Mouse (Mus musculus) MEL (cell line): ENCODE results near the gene Cobl. TPM values are rescaled to one million over a fixed set of nuclear protein-coding genes. Genes with fewer than 3 reads are reported as not detected.

Experiments used
- DNase-seq: peaks from one replicate; pipeline ENCODE4 v3.0.0; 2011; ENCODE audit warnings: low read depth, low spot score
- H3K27ac ChIP-seq: 2 replicates; pipeline ENCODE4 v1.5.1; 2012; ENCODE audit warnings: low read depth, mild to moderate bottlenecking, control low read depth, low read length, moderate library complexity; ENCODE audit not compliant: control insufficient read depth
- H3K27me3 ChIP-seq, 2 experiments: fragments of 150-350 bp in 1 of 2; sonication (generic) in 1 of 2; 2 replicates each; pipeline ENCODE4 v1.6.1; 2012; ENCODE audit warnings: low read length in 2 of 2, mild to moderate bottlenecking in 2 of 2, improper control_type of control experiment in 1 of 2, moderate library complexity in 1 of 2; ENCODE audit not compliant: insufficient read depth in 2 of 2, control insufficient read depth in 1 of 2
- H3K36me3 ChIP-seq, 2 experiments: 2 replicates each; pipeline ENCODE4 v1.6.1; 2012 to 2014; ENCODE audit warnings: low read length in 2 of 2, improper control_type of control experiment in 1 of 2, inconsistent platforms in 1 of 2, mild to moderate bottlenecking in 1 of 2; ENCODE audit not compliant: insufficient read depth in 2 of 2, control insufficient read depth in 1 of 2
- H3K4me1 ChIP-seq, 2 experiments: fragments of 150-350 bp in 1 of 2; sonication (generic) in 1 of 2; 2 replicates each; pipeline ENCODE4 v1.6.1; 2012; ENCODE audit warnings: low read length in 2 of 2, improper control_type of control experiment in 1 of 2, mild to moderate bottlenecking in 1 of 2; ENCODE audit not compliant: insufficient read depth in 2 of 2, control insufficient read depth in 1 of 2
- H3K4me3 ChIP-seq, 2 experiments: fragments of 150-350 bp in 1 of 2; sonication (generic) in 1 of 2; 2 replicates each; pipeline ENCODE4 v1.5.1; 2012; ENCODE audit warnings: low read depth in 2 of 2, low read length in 2 of 2, mild to moderate bottlenecking in 2 of 2, moderate library complexity in 2 of 2, control low read depth in 1 of 2, improper control_type of control experiment in 1 of 2; ENCODE audit not compliant: control insufficient read depth in 1 of 2, insufficient read depth in 1 of 2
- H3K79me2 ChIP-seq: 2 replicates; pipeline ENCODE4 v1.6.1; 2012; ENCODE audit warnings: mild to moderate bottlenecking, low read length, moderate library complexity; ENCODE audit not compliant: control insufficient read depth, poor library complexity, insufficient read depth
- H3K9ac ChIP-seq: 2 replicates; pipeline ENCODE4 v1.6.1; 2012; ENCODE audit warnings: low read depth, mild to moderate bottlenecking, control low read depth, low read length, moderate library complexity; ENCODE audit not compliant: control insufficient read depth, poor library complexity, severe bottlenecking
- H3K9me3 ChIP-seq: fragments of 150-350 bp; sonication (generic); replicated peaks from 2 replicates; pipeline ENCODE4 v1.6.1; 2012; ENCODE audit warnings: mild to moderate bottlenecking, low read length, improper control_type of control experiment, moderate library complexity; ENCODE audit not compliant: insufficient read depth
- CHD1 ChIP-seq: IDR thresholded peaks from 2 replicates; pipeline ENCODE4 v1.6.1; 2012; ENCODE audit warnings: low read depth, mild to moderate bottlenecking, inconsistent platforms, low read length, improper control_type of control experiment
- CHD2 ChIP-seq: IDR thresholded peaks from 2 replicates; pipeline ENCODE4 v1.6.1; 2011; ENCODE audit warnings: low read length, improper control_type of control experiment
- CTCF ChIP-seq, 3 experiments: IDR thresholded peaks in 2 of 3; conservative IDR thresholded peaks in 1 of 3; 2 replicates each; pipeline ENCODE4 v1.5.1; 2011 to 2012; ENCODE audit warnings: low read length in 3 of 3, low read depth in 2 of 3, mild to moderate bottlenecking in 2 of 3, improper control_type of control experiment in 1 of 3, inconsistent platforms in 1 of 3, mixed read lengths in 1 of 3, moderate library complexity in 1 of 3; ENCODE audit not compliant: control insufficient read depth in 1 of 3, insufficient read depth in 1 of 3, poor library complexity in 1 of 3, severe bottlenecking in 1 of 3
- E2F4 ChIP-seq: IDR thresholded peaks from 2 replicates; pipeline ENCODE4 v1.6.1; 2011; ENCODE audit warnings: low read depth, low read length, improper control_type of control experiment, borderline replicate concordance
- ELF1 ChIP-seq: IDR thresholded peaks from 2 replicates; pipeline ENCODE4 v1.6.1; 2014; ENCODE audit warnings: low read depth, mild to moderate bottlenecking, inconsistent platforms, low read length, improper control_type of control experiment, moderate library complexity
- EP300 ChIP-seq, 2 experiments: IDR thresholded peaks; 2 replicates each; pipeline ENCODE4 v1.6.1; 2011; ENCODE audit warnings: improper control_type of control experiment in 2 of 2, low read length in 2 of 2, low read depth in 1 of 2, mild to moderate bottlenecking in 1 of 2
- GABPA ChIP-seq: IDR thresholded peaks from 2 replicates; pipeline ENCODE4 v1.6.1; 2012; ENCODE audit warnings: low read depth, mild to moderate bottlenecking, inconsistent platforms, low read length, improper control_type of control experiment, moderate library complexity
- HCFC1 ChIP-seq: IDR thresholded peaks from 2 replicates; pipeline ENCODE4 v1.6.1; 2012; ENCODE audit warnings: low read depth, mild to moderate bottlenecking, inconsistent platforms, low read length, improper control_type of control experiment, moderate library complexity
- JUND ChIP-seq: IDR thresholded peaks from 2 replicates; pipeline ENCODE4 v1.6.1; 2011; ENCODE audit warnings: low read depth, mild to moderate bottlenecking, improper control_type of control experiment, low read length
- KAT2A ChIP-seq: conservative IDR thresholded peaks from 2 replicates; pipeline ENCODE4 v1.6.1; 2012; ENCODE audit warnings: low read depth, low read length, improper control_type of control experiment, inconsistent platforms
- MAFK ChIP-seq: IDR thresholded peaks from 2 replicates; pipeline ENCODE4 v1.6.1; 2011; ENCODE audit warnings: low read depth, mild to moderate bottlenecking, low read length, improper control_type of control experiment, borderline replicate concordance
- MAX ChIP-seq: IDR thresholded peaks from 2 replicates; pipeline ENCODE4 v1.6.1; 2011; ENCODE audit warnings: low read length, improper control_type of control experiment
- MAZ ChIP-seq: IDR thresholded peaks from 2 replicates; pipeline ENCODE4 v1.6.1; 2012; ENCODE audit warnings: low read depth, mild to moderate bottlenecking, inconsistent platforms, low read length, improper control_type of control experiment
- MEF2A ChIP-seq: IDR thresholded peaks from 2 replicates; pipeline ENCODE4 v1.6.1; 2014; ENCODE audit warnings: low read depth, mild to moderate bottlenecking, inconsistent platforms, low read length, improper control_type of control experiment; ENCODE audit not compliant: poor library complexity, insufficient replicate concordance, severe bottlenecking; ENCODE audit errors: extremely low read depth
- MXI1 ChIP-seq: IDR thresholded peaks from 2 replicates; pipeline ENCODE4 v1.6.1; 2011; ENCODE audit warnings: mild to moderate bottlenecking, low read depth, low read length, improper control_type of control experiment
- MYB ChIP-seq: IDR thresholded peaks from 2 replicates; pipeline ENCODE4 v1.6.1; 2011; ENCODE audit warnings: mild to moderate bottlenecking, low read depth, low read length, improper control_type of control experiment
- MYC ChIP-seq: IDR thresholded peaks from 2 replicates; pipeline ENCODE4 v1.6.1; 2011; ENCODE audit warnings: low read depth, mild to moderate bottlenecking, low read length, improper control_type of control experiment, moderate library complexity
- NELFE ChIP-seq: IDR thresholded peaks from 2 replicates; pipeline ENCODE4 v1.6.1; 2011; ENCODE audit warnings: low read depth, low read length, improper control_type of control experiment
- NRF1 ChIP-seq: IDR thresholded peaks from 2 replicates; pipeline ENCODE4 v1.6.1; 2014; ENCODE audit warnings: low read depth, mild to moderate bottlenecking, inconsistent platforms, low read length, improper control_type of control experiment, moderate library complexity; ENCODE audit not compliant: poor library complexity, insufficient read depth, severe bottlenecking
- POLR2AphosphoS2 ChIP-seq: IDR thresholded peaks from 2 replicates; pipeline ENCODE4 v1.6.1; 2011; ENCODE audit warnings: low read length, improper control_type of control experiment
- POLR2AphosphoS5 ChIP-seq: IDR thresholded peaks from 2 replicates; pipeline ENCODE4 v1.6.1; 2012; ENCODE audit warnings: low read depth, borderline replicate concordance, mild to moderate bottlenecking, inconsistent platforms, low read length, moderate library complexity, mixed read lengths
- RCOR1 ChIP-seq: IDR thresholded peaks from 2 replicates; pipeline ENCODE4 v1.6.1; 2012; ENCODE audit warnings: low read depth, mild to moderate bottlenecking, inconsistent platforms, low read length, improper control_type of control experiment
- SIN3A ChIP-seq: IDR thresholded peaks from 2 replicates; pipeline ENCODE4 v1.6.1; 2012; ENCODE audit warnings: low read length, improper control_type of control experiment, inconsistent platforms
- TBP ChIP-seq: IDR thresholded peaks from 2 replicates; pipeline ENCODE4 v1.8.0; 2011; ENCODE audit warnings: low read depth, low read length, improper control_type of control experiment
- TCF12 ChIP-seq: IDR thresholded peaks from 2 replicates; pipeline ENCODE4 v1.6.1; 2014; ENCODE audit warnings: low read depth, mild to moderate bottlenecking, inconsistent platforms, low read length, improper control_type of control experiment, moderate library complexity
- USF1 ChIP-seq: IDR thresholded peaks from 2 replicates; pipeline ENCODE4 v1.6.1; 2014; ENCODE audit warnings: low read depth, mild to moderate bottlenecking, inconsistent platforms, low read length, improper control_type of control experiment, moderate library complexity
- USF2 ChIP-seq, 2 experiments: IDR thresholded peaks; 2 replicates each; pipeline ENCODE4 v1.6.1; 2011 to 2012; ENCODE audit warnings: improper control_type of control experiment in 2 of 2, low read length in 2 of 2, borderline replicate concordance in 1 of 2, inconsistent platforms in 1 of 2, low read depth in 1 of 2, mild to moderate bottlenecking in 1 of 2; ENCODE audit not compliant: insufficient read depth in 1 of 2
- ZC3H11A ChIP-seq: IDR thresholded peaks from 2 replicates; pipeline ENCODE4 v1.6.1; 2012; ENCODE audit warnings: low read depth, mild to moderate bottlenecking, inconsistent platforms, low read length, improper control_type of control experiment
- ZKSCAN1 ChIP-seq: IDR thresholded peaks from 2 replicates; pipeline ENCODE4 v1.6.1; 2012; ENCODE audit warnings: low read depth, mild to moderate bottlenecking, inconsistent platforms, low read length, improper control_type of control experiment, moderate library complexity
- ZMIZ1 ChIP-seq: IDR thresholded peaks from 2 replicates; pipeline ENCODE4 v1.6.1; 2012; ENCODE audit warnings: low read depth, mild to moderate bottlenecking, inconsistent platforms, low read length, improper control_type of control experiment, moderate library complexity
- polyA plus RNA-seq, 2 experiments: library from polyadenylated mRNA; stranded (reverse) in 1 of 2; unstranded in 1 of 2; fragments of >175 nt in 1 of 2; fragments of >200 nt in 1 of 2; gene quantifications; 2 replicates each; pipeline versions ENCODE4 v1.2.1 to v1.2.4; 2012; ENCODE audit warnings: low replicate concordance in 2 of 2, low read depth in 1 of 2; ENCODE audit not compliant: insufficient read length in 2 of 2, insufficient read depth in 1 of 2, missing spikeins in 1 of 2
- total RNA-seq: library from RNA; depleted of rRNA; stranded (reverse); fragments of 300-350 nt; gene quantifications from 2 replicates; pipeline ENCODE4 v1.2.3, GENCODE M21; 2012

The Cobl gene
- total and polyA plus RNA-seq, 3 experiments: not detected

DNA sequence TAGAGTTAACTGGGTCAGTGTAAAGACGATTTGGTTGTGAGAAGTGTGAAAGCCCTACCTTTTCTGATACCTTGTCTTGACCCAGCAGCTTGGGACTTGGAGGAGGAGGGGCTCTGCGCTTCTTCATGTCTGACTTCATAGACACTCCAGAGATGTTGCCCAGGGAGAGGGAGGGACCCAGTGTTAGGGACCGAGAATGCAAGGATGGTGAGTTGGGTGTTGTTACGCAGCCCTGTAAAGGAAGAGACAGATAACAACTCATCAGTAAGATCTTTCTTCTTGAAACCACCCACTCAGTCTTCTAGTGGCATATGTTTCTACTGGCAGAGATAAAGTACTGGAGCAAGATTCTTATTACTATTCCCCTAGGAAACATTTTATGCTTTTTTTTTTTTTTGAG is 121.1 kb downstream of the Cobl start:
- Histone ChIP-seq H3K36me3 (no peaks in the 10 kb centered on the region; a peak in 1 of 4 replicates), H3K27me3 (no peaks in the 10 kb centered on the region; a peak in 1 of 4 replicates), H3K27ac (no peak overlapping the region), H3K9me3 (no peaks in the 10 kb centered on the region), H3K9ac (no peak overlapping the region), H3K4me3 (no peak overlapping the region; a peak in 1 of 4 replicates), H3K79me2 (no peaks in the 10 kb centered on the region), H3K4me1 (no peaks in the 10 kb centered on the region)
- DNase-seq: no peak
- TF ChIP-seq MAZ (no peak), ZMIZ1 (no peak), TBP (no peak), TCF12 (no peak), NELFE (no peak), NRF1 (no peak), MEF2A (no peak), POLR2AphosphoS2 (no peak), CHD2 (no peak), USF1 (no peak), SIN3A (no peak), JUND (no peak), GABPA (no peak), POLR2AphosphoS5 (no peak)

DNA sequence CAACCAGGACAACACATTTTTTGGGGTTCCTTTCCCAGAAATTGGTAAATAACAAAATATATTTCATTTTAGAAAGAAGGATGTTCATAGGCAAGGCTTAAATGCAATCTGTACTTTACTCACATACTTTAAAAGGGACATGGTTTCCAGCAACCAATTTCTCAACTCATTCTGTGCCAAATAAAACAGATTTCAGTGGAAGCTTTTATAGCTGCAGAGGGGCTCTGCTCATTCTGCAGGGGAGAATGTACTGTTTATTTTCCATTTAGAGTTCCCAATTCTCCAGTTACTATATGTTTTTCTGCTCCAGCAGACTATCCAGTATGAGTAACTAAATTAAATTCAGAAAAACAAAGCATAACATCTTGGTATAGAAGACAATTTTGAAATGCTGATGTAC is 124.1 kb downstream of the Cobl start:
- no peak overlapping the region for H3K4me3 ChIP-seq
- no peaks in the 10 kb centered on the region for H3K4me1 ChIP-seq
- H3K27ac ChIP-seq: no peak overlapping the region
- H3K36me3 ChIP-seq: no peaks in the 10 kb centered on the region; a peak in 1 of 4 replicates
- H3K27me3 ChIP-seq: no peaks in the 10 kb centered on the region; a peak in 2 of 4 replicates
- no peak overlapping the region for H3K9ac ChIP-seq
- TF ChIP-seq MAX (no peak), MXI1 (no peak), ELF1 (no peak), SIN3A (no peak), CHD1 (no peak), MYB (no peak), GABPA (no peak), USF2 (IDR thresholded peaks at IDR 0.05; ENCODE audit: borderline replicate concordance in 1 of 2, insufficient read depth in 1 of 2, low read depth in 1 of 2, low read length in 2 of 2) (no peak), KAT2A (no peak), EP300 (IDR thresholded peaks at IDR 0.05; ENCODE audit: low read depth in 1 of 2, low read length in 2 of 2) (no peak), E2F4 (no peak), RCOR1 (no peak), ZC3H11A (no peak), MAFK (no peak), CTCF (IDR thresholded peaks at IDR 0.05 in 2 of 3, conservative IDR thresholded peaks at IDR 0.05 in 1 of 3; ENCODE audit: control insufficient read depth in 1 of 3, insufficient read depth in 1 of 3, low read depth in 2 of 3, low read length in 3 of 3, poor library complexity in 1 of 3, severe bottlenecking in 1 of 3) (no peak), ZKSCAN1 (no peak), HCFC1 (no peak), POLR2AphosphoS2 (no peak), TCF12 (no peak), MYC (no peak)
- TF ChIP-seq, all 39 proteins: peak for 0
- no peaks in the 10 kb centered on the region for H3K9me3 ChIP-seq
- H3K79me2 ChIP-seq: no peaks in the 10 kb centered on the region
- DNase-seq: no peak
